Mouse (Mus musculus) myocyte (in vitro differentiated cells): ENCODE measurements around the gene Sh3tc1.

Experiments
- E2F4 ChIP-seq: IDR thresholded peaks from one replicate; pipeline ENCODE4 v1.6.1; 2011; ENCODE audit warnings: mild to moderate bottlenecking, control low read depth, moderate library complexity; ENCODE audit not compliant: insufficient read depth
- MAX ChIP-seq: IDR thresholded peaks from one replicate; pipeline ENCODE4 v1.6.1; 2011; ENCODE audit warnings: low read depth, mild to moderate bottlenecking, control low read depth
- MYOG ChIP-seq, 3 experiments: IDR thresholded peaks; one replicate each; pipeline ENCODE4 v1.6.1; 2011; ENCODE audit warnings: control low read depth in 2 of 3, low read depth in 2 of 3, mild to moderate bottlenecking in 2 of 3; ENCODE audit not compliant: insufficient read length in 2 of 3, control insufficient read depth in 1 of 3, insufficient read depth in 1 of 3

- TF ChIP-seq MYOG (IDR thresholded peaks at IDR 0.05; ENCODE audit: control insufficient read depth in 1 of 3, insufficient read depth in 1 of 3, insufficient read length in 2 of 3, low read depth in 2 of 3) (no peak), MAX (no peak), E2F4 (no peak)
These were observed 8.8 kb downstream of the Sh3tc1 start for GRCm38 (mm10) chr5:35731006-35731405.
